Mouse (Mus musculus) WW6 (cell line): ENCODE results near the gene Rhebl1.
"Not testable (repeated sequence)": the region's sequence is repeated elsewhere in the genome, so short reads cannot be mapped to it uniquely, and the experiment has no call there.

Experiments used
- DNase-seq: peaks from one replicate; pipeline ENCODE4 v3.0.0-alpha.2; 2013; ENCODE audit warnings: low read depth, low spot score

Gene Rhebl1

GRCm38 (mm10) chr15:98893940-98894745 is at the start of gene Rhebl1:
Gene Rhebl1, minus strand, starts transcription at chr15:98894540.
- no peak for DNase-seq

DNA sequence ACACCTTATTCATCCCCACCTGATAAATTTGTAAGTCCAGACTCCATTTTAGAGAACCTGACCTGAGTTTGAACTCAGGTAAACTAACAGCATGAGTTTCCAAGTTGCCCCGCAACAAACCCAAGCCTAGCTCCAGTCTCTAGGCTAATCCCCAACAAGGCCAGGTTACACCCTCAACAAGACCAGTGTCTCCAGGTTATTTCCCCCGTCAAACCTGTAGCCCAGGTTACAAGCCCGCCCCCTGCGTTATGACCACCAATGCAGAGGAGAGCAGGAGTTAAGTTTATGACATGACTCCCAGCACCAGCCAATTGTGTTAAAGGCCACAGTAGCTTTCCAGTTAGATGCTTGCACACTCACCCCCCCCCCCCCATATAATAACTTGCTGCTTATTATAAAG is 48.8 kb upstream of the Rhebl1 start:
- no peak for DNase-seq

- DNase-seq, result no peak
Observed at GRCm38 (mm10) chr15:98942081-98942480, 47.7 kb upstream of the Rhebl1 start.

DNA sequence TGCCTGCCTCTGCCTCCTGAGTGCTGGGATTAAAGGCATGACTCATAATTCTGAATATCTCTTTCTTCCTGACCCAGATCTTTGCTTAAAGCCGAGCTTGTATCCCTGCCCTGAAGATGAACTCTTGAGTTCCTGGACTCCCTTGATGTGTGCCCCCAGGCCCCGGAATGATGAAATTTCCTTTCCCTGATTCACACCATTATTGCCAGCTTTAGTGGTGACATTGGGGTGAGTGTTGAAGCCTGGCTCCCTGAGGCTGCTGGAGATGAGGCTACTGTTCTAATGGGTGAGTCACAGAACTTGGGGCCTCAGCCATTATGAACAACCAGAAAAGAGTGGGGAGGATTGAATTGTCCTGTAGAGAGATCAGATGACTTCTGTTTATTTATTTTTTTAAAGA is 47.2 kb upstream of the Rhebl1 start:
- no peak for DNase-seq

GRCm38 (mm10) chr15:98940816-98941215 is 46.5 kb upstream of the Rhebl1 start:
- no peak for DNase-seq

- peak; percentile 55 for DNase-seq
Observed at GRCm38 (mm10) chr15:98934217-98934839, 40.0 kb upstream of the Rhebl1 start, which contains the start of gene Tuba1b. Gene Tuba1b, minus strand, starts transcription at chr15:98934565.

DNA sequence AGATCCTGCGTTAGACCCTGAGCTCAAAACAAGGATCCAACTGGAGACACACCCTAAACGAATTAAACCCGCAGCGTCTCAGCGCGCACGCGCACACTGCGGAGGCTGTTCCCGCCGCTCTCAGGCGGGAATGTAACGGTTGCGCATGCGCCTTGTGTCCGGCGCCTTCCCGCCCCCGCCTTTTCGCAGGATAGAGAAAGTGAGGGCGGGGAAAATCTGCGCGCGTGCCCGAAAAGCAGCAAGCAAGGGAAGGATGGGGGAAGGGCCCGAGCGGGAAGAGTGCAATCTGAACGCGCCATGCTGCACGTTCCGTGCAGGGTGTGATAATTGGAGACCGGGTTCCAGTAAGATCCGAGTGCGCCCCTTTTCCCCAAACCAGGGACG is 39.5 kb upstream of the Rhebl1 start:
- peak; percentile 92 for DNase-seq

DNA sequence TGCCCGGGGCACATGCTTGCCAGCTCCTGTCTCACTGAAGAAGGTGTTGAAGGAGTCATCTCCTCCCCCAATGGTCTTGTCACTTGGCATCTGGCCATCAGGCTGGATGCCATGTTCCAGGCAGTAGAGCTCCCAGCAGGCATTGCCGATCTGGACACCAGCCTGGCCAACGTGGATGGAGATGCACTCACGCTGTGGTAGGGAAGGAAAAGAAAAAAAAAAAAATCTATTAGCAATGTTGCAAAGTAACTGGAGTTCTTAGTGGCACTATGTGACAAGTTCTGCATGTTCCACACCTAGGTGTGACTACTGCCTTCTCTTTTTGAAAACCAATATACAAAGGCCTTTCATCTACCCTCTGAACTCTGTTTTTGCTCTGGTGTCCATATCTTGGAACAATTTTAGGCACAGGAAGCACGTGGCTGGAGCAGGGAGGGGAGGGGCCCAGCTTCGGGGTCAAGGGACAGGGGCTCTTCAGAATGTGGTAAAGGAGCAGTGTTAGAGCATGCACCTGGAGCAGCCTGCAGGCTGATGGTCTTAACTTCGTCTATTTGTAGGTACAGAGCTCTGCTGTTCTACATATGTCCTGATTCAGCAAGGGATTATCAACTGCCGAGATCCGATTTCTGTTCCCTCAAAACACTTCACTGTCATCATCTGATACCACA is 38.8 kb upstream of the Rhebl1 start:
- not testable (repeated sequence) for DNase-seq

- no peak for DNase-seq
Observed at GRCm38 (mm10) chr15:98930998-98931397, 36.7 kb upstream of the Rhebl1 start.

DNA sequence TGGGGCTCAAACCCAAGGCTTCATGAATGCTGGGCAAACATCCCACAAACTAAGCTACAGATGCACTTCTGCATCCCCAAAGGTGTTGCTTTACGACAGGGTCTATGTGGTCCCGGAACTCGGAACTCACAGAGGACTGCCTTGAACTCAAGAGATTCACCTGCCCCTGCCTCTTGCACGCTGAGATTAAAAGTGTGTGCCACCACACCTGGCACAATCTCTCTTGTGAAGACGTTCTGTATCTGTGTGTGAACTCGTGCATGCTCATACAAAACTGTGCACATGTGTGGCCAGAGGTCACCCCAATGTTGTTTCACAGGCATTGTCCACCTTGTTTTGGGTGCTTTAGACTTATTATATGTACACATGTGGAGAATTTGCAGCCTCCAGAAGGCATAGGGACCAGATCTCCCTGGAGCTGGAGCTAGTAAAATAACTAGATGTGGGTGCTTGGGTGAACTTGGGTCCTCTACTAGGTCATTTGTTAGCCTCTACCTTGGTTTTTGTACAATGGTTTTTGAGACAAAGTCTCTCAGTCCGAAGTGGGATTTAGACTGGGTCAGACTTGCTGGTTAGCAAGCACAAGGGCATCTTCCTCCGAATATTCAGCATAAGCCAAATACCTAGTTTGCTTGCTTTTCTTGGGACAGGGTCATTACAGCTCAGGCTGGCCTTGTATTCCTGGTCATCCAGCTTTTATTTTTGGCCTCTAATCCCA is 35.8 kb upstream of the Rhebl1 start:
- no peak for DNase-seq

- DNase-seq, result no peak
Observed at GRCm38 (mm10) chr15:98928598-98929240, 34.4 kb upstream of the Rhebl1 start.

- no peak for DNase-seq
Observed at GRCm38 (mm10) chr15:98927566-98927965, 33.2 kb upstream of the Rhebl1 start.

- DNase-seq, result no peak
Observed at GRCm38 (mm10) chr15:98924682-98925081, 30.3 kb upstream of the Rhebl1 start.

GRCm38 (mm10) chr15:98923031-98923537 is 28.7 kb upstream of the Rhebl1 start:
- DNase-seq, result no peak

DNA sequence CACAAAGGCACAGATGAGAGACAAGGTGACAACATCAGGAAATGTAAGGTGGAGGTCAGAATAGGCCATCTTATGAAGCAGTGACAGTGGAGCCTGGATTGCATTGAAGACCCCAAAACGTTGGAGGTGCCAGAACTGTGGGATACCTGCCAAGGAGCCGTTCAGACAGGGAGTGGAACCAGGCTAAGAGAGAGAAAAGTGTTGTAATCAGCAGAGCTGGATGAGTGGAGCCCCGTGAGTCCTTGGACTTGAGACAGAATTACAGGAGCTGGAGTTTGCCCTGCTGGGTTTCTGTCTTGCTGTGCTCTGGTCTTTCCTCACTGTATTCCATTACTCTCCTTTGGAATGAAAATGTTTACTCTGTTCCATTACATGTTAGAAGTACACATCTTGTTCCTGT is 28.2 kb upstream of the Rhebl1 start:
- DNase-seq, result no peak

- DNase-seq, result no peak
Observed at GRCm38 (mm10) chr15:98921510-98921909, 27.2 kb upstream of the Rhebl1 start.

DNA sequence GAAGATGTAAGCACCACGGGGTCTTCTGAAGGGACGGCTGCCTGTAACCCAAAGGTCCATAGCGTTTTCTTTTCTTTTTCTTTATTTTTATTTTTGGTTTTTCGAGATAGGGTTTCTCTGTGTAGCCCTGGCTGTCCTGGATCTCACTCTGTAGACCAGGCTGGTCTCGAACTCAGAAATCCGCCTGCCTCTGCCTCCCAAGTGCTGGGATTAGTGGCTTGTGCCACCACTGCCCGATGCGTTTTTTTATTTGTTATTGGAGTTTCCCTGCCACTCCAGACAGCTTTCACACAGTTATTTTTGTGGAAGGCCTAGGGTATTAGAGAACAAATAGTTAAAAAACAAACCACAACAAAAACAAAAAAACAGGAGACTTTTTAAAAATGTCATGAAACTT is 24.2 kb upstream of the Rhebl1 start:
- DNase-seq, result not testable (repeated sequence)

- peak; percentile 97 for DNase-seq
Observed at GRCm38 (mm10) chr15:98917538-98918498, 23.5 kb upstream of the Rhebl1 start, which contains the start of gene Lmbr1l. Gene Lmbr1l, minus strand, starts transcription at chr15:98918231.

DNA sequence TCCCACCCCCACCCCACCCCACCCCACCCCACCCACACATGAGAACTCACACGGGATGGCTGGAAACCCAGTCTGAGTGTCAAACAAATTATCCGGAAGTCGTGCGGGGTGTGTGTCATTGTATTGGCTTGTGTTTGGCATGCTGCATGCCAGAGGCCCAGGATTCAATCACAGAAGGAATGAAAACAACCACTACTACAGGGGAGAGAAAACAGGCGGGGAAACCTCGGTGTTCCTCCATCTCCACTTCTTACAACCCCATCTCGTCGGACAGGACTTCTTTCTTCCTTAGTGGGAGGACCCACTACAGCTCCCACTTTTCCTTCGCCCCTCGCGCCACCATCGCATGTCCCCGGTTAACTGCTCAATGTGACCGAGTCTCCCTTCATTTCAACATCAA is 22.8 kb upstream of the Rhebl1 start:
- no peak for DNase-seq

GRCm38 (mm10) chr15:98916016-98916415 is 21.7 kb upstream of the Rhebl1 start:
- no peak for DNase-seq
